Mouse (Mus musculus) kidney, embryonic 14.5 days (tissue): Measurements from ENCODE around the gene Oas2. TPM values are rescaled to one million over a fixed set of nuclear protein-coding genes. Genes with fewer than 3 reads are reported as not detected.

Experiments used
- ATAC-seq: fragments of 200-750 bp; cut with Nextera tagmentation; 2 replicates; pipeline ENCODE4 v1.8.0; 2017; ENCODE audit warnings: moderate number of reproducible peaks, mild to moderate bottlenecking, moderate TSS enrichment, moderate library complexity; ENCODE audit not compliant: low FRiP score, low TSS enrichment
- H3K27ac ChIP-seq: fragments of 300-500 bp; sonication (generic); 2 replicates; pipeline ENCODE4 v1.5.1; 2014; ENCODE audit warnings: low read depth, mild to moderate bottlenecking, low read length, moderate library complexity, mixed read lengths
- H3K27me3 ChIP-seq: fragments of 300-500 bp; sonication (generic); 2 replicates; pipeline ENCODE4 v1.6.1; 2014; ENCODE audit warnings: mild to moderate bottlenecking, low read length; ENCODE audit not compliant: control insufficient read depth, insufficient read depth
- H3K36me3 ChIP-seq: fragments of 300-500 bp; sonication (generic); 2 replicates; pipeline ENCODE4 v1.6.1; 2014; ENCODE audit warnings: low read length, mixed read lengths; ENCODE audit not compliant: control insufficient read depth, insufficient read depth
- H3K4me1 ChIP-seq: fragments of 300-500 bp; sonication (generic); 2 replicates; pipeline ENCODE4 v1.6.1; 2014; ENCODE audit warnings: low read length, mixed read lengths; ENCODE audit not compliant: control insufficient read depth, insufficient read depth
- H3K4me2 ChIP-seq: fragments of 300-500 bp; sonication (generic); replicated peaks from 2 replicates; pipeline ENCODE4 v1.6.1; 2014; ENCODE audit warnings: low read depth, mild to moderate bottlenecking, low read length
- H3K4me3 ChIP-seq: fragments of 300-500 bp; sonication (generic); 2 replicates; pipeline ENCODE4 v1.5.1; 2014; ENCODE audit warnings: mild to moderate bottlenecking, low read length
- H3K9ac ChIP-seq: fragments of 300-500 bp; sonication (generic); 2 replicates; pipeline ENCODE4 v1.6.1; 2014; ENCODE audit warnings: low read depth, mild to moderate bottlenecking, low read length, moderate library complexity
- H3K9me3 ChIP-seq: fragments of 300-500 bp; sonication (generic); 2 replicates; pipeline ENCODE4 v1.6.1; 2016; ENCODE audit warnings: low read length; ENCODE audit not compliant: control insufficient read depth
- WGBS: fragments of 180-500 bp; shearing (Covaris S2); extraction: QIAGEN DNeasy Blood & Tissue Kit; methylation state at CpG from one replicate; pipeline ENCODE4 v1.1.7; 2014; 5-methylcytosine and 5-hydroxymethylcytosine counted together
- polyA plus RNA-seq: library from polyadenylated mRNA; unstranded; fragments of >200 nt; fragmentation: Nextera tagmentation; extraction: Ambion mirVana; gene quantifications from 2 replicates; pipeline ENCODE4 v1.2.1, GENCODE M21; 2014

The Oas2 gene
- polyA plus RNA-seq, 1 experiment from 2014 or later = 0.19 TPM

DNA sequence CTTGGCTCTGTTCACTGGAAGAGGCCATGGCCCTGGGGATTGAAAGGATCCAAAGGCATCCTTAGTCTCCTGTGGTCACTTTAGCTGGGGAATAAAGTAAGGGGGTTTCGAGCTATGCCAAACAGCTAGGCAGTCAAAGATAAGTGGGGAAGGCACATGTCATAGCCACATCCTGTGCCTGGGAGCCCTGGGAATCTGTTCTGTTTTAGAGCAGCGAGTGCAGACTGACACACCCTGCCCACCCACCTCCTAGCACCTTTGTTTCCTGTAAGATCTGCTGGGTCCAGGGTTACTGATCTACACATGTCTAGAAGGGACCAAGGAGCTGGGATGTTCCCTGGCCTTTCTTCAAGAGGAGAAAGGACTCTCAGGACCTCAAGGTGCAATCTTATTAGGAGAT is 29.3 kb upstream of the Oas2 start:
- Histone ChIP-seq H3K4me3 (no peak overlapping the region), H3K4me2 (no peak overlapping the region), H3K4me1 (no peaks in the 10 kb centered on the region), H3K36me3 (no peaks in the 10 kb centered on the region), H3K27me3 (no peaks in the 10 kb centered on the region), H3K9ac (no peak overlapping the region), H3K9me3 (no peaks in the 10 kb centered on the region), H3K27ac (no peak overlapping the region)
- 71% methylated on average over 2 of the region's 2 CpGs for WGBS
- ATAC-seq = no peak

DNA sequence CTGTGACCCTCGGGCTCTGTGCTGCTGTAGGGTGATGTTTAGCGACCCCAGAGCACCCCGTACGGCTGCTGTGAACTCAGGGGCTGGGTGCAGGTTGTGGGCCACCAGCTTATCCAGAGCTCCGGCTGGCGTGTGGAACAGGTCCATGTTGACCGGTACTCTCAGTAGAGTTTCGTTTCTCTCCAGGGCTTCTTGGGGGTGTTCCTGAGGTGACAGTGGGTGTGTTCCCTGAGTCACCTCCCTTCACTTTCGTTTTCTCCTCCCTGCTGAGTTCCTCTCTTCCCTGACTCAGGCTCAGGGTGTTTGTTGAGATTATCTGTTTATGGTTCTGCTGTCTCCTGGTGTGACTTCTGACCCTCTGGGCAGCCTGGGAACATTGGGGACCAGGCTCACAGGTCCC is 27.8 kb upstream of the Oas2 start, which contains the start of gene Oas3:
Gene Oas3, minus strand, starts transcription at position 184 of the 400 bp plus-strand sequence.
- H3K4me2 ChIP-seq = no peak within 1 kb of the TSS
- no peaks in the 10 kb centered on the region for H3K36me3 ChIP-seq
- H3K27me3 ChIP-seq = no peaks in the 10 kb centered on the region
- no peak for ATAC-seq
- H3K4me1 ChIP-seq = no peaks in the 10 kb centered on the region
- H3K9ac ChIP-seq = no peak within 1 kb of the TSS
- WGBS = 80% methylated on average over 9 of the region's 9 CpGs
- no peak within 1 kb of the TSS for H3K4me3 ChIP-seq
- no peaks in the 10 kb centered on the region for H3K9me3 ChIP-seq
- no peak within 1 kb of the TSS for H3K27ac ChIP-seq

GRCm38 (mm10) chr5:120776801-120777200 is 27.1 kb upstream of the Oas2 start:
- WGBS = 85% methylated on average over 5 of the region's 5 CpGs
- Histone ChIP-seq H3K36me3 (no peaks in the 10 kb centered on the region), H3K27me3 (no peaks in the 10 kb centered on the region), H3K4me2 (no peak overlapping the region), H3K4me3 (no peak overlapping the region), H3K27ac (no peak overlapping the region), H3K4me1 (no peaks in the 10 kb centered on the region), H3K9ac (no peak overlapping the region), H3K9me3 (no peaks in the 10 kb centered on the region)
- no peak for ATAC-seq

DNA sequence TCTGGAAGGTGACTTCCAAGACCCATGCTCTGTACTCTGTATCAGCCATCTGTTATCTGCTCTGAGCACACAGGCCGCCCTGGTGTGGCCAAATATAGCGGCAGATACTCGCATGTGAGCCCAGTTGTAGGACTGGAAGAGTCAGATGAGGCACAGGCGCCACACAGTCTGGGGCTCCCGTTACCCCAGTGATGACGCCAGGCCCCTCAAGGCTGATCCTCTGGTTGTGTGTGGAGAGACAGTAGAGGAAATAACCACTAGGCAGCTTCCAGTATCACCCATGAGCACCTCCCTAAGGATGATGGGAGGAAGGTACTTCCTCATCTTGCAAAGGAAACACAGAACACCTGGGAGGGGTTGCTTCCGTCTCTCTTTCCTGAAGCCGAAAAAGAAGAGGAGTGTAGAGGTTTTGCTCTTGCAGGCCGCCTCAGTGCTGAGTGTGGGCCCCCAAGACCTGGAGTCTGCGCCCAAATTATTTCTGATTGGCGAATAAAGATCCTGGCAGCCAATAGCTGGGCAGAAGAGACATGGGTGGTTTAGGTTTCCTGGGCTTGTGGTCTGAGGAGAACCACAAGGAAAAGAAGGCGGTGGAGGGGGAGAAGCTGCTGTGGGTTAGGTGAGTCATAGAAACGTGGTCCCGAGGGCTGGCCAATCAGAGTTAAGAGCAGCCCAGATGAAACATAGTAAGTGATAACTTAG is 25.8 kb upstream of the Oas2 start:
- no peak for ATAC-seq

DNA sequence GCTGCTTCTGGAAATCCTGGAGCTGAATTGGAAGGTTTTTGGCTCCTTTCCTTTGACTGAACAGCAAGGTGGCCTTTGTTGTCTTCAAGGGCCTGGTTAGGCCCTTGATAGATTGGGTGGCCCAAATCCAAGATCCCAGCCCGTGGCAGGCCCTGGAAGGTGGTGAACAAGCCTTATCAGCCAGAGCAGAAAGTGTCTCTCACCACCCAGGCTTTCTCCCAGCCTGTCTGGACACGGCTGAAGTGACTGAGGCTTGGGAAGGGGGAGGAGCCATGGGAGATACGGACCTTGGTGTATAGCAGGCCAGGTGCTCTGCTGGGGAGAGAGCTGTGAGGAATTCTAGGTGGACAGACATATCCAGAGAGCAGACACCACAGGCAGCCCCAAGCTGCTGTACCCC is 19.7 kb upstream of the Oas2 start:
- WGBS = 72% methylated on average over 3 of the region's 3 CpGs
- Histone ChIP-seq H3K4me2 (no peak overlapping the region), H3K4me3 (no peak overlapping the region), H3K9me3 (no peaks in the 10 kb centered on the region), H3K4me1 (no peaks in the 10 kb centered on the region), H3K27me3 (no peaks in the 10 kb centered on the region), H3K27ac (no peak overlapping the region), H3K9ac (no peak overlapping the region), H3K36me3 (no peaks in the 10 kb centered on the region)
- ATAC-seq = no peak

More for the DNA sequence above, 25.8 kb upstream of the Oas2 start:
- Histone ChIP-seq H3K4me2 (no peak overlapping the region), H3K36me3 (no peaks in the 10 kb centered on the region), H3K4me1 (no peaks in the 10 kb centered on the region), H3K9ac (no peak overlapping the region), H3K27ac (no peak overlapping the region), H3K4me3 (no peak overlapping the region), H3K9me3 (no peaks in the 10 kb centered on the region), H3K27me3 (no peaks in the 10 kb centered on the region)
- 76% methylated on average over 14 of the region's 14 CpGs for WGBS

- ATAC-seq = no peak
- no peak overlapping the region for H3K27ac ChIP-seq
- WGBS = 78% methylated on average over 8 of the region's 8 CpGs
- H3K27me3 ChIP-seq = no peaks in the 10 kb centered on the region
- no peak overlapping the region for H3K4me3 ChIP-seq
- H3K9me3 ChIP-seq = no peaks in the 10 kb centered on the region
- H3K4me2 ChIP-seq = no peak overlapping the region
- no peaks in the 10 kb centered on the region for H3K4me1 ChIP-seq
- H3K9ac ChIP-seq = no peak overlapping the region
- H3K36me3 ChIP-seq = no peaks in the 10 kb centered on the region
These were observed 15.4 kb upstream of the Oas2 start for GRCm38 (mm10) chr5:120765010-120765409.

- Histone ChIP-seq H3K9ac (no peak overlapping the region), H3K4me2 (no peak overlapping the region), H3K27me3 (no peaks in the 10 kb centered on the region), H3K4me1 (no peaks in the 10 kb centered on the region), H3K27ac (no peak overlapping the region), H3K4me3 (no peak overlapping the region), H3K36me3 (no peaks in the 10 kb centered on the region), H3K9me3 (no peaks in the 10 kb centered on the region)
- 25% methylated on average over 6 of the region's 6 CpGs for WGBS
- ATAC-seq = no peak
These were observed 12.2 kb upstream of the Oas2 start for GRCm38 (mm10) chr5:120761901-120762300.

DNA sequence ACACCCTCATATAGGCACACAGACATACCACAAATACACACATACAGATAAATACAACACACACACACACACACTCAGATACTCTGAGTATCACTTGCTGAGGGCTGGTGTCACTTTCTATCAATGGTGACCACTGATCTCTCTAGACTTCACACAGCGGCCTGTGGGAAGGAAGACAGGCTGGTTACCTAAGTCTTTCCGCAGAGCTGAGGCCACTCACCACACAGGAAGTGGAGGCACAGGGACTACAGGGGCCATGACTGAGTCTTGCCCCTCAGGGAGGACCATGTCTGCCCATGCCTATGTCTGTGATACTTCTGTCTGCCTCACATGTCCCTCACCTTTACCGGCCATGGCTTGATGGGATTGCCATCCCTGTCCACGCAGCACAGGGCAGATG is 4.6 kb upstream of the Oas2 start:
- no peak for ATAC-seq
- H3K4me1 ChIP-seq = no peaks in the 10 kb centered on the region
- no peaks in the 10 kb centered on the region for H3K27me3 ChIP-seq
- H3K4me2 ChIP-seq = no peak overlapping the region
- no peaks in the 10 kb centered on the region for H3K36me3 ChIP-seq
- H3K4me3 ChIP-seq = no peak overlapping the region
- H3K27ac ChIP-seq = no peak overlapping the region
- no peak overlapping the region for H3K9ac ChIP-seq
- H3K9me3 ChIP-seq = no peaks in the 10 kb centered on the region
- WGBS = 89% methylated on average over 4 of the region's 4 CpGs

DNA sequence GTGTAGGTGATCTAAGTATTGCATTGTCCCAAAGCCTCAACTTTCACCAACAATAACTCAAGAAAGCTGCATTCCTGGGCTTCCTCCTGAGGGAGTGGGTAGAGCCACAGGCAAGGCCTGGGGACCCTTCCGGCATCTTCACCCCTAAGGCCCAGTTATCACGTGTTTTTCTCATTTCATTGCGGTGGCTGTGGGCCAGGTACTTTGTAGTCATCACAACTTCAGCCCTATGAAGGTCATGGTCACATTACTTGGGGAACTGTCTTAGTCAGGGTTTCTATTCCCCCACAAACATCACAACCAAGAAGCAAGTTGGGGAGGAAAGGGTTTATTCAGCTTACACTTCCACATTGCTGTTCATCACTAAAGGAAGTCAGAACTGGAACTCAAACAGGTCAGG is 3.1 kb upstream of the Oas2 start:
- H3K4me2 ChIP-seq = no peak overlapping the region
- no peaks in the 10 kb centered on the region for H3K36me3 ChIP-seq
- H3K27me3 ChIP-seq = no peaks in the 10 kb centered on the region
- H3K4me3 ChIP-seq = no peak overlapping the region
- no peaks in the 10 kb centered on the region for H3K4me1 ChIP-seq
- H3K27ac ChIP-seq = no peak overlapping the region
- ATAC-seq = no peak
- 83% methylated on average over 3 of the region's 3 CpGs for WGBS
- no peak overlapping the region for H3K9ac ChIP-seq
- no peaks in the 10 kb centered on the region for H3K9me3 ChIP-seq
